Mouse (Mus musculus) CH12F3 (cell line): ENCODE data around the gene Hoxb4.

Experiments
- in situ Hi-C: fragments of 300-500 bp; cut with MboI; formaldehyde crosslinking; loops from 2 replicates; pipeline ENCODE4 v1.14.3; 2020; ENCODE audit warnings: low sequenced_read_pairs

Gene Hoxb4

GRCm38 (mm10) chr11:96346916-96347520 is 29.0 kb downstream of the Hoxb4 start:
- in situ Hi-C loops, result no loop called here

GRCm38 (mm10) chr11:96347717-96348116 is 29.6 kb downstream of the Hoxb4 start:
- in situ Hi-C loops, result no loop called here

GRCm38 (mm10) chr11:96348141-96348928 is 30.3 kb downstream of the Hoxb4 start:
- in situ Hi-C loops, result no loop called here

GRCm38 (mm10) chr11:96348988-96349387 is 30.9 kb downstream of the Hoxb4 start:
- in situ Hi-C loops, result no loop called here

- in situ Hi-C loops, result no loop called here
These were observed 31.6 kb downstream of the Hoxb4 start for GRCm38 (mm10) chr11:96349491-96350340.

- in situ Hi-C loops, result no loop called here
These were observed 32.2 kb downstream of the Hoxb4 start, which contains the start of gene Hoxb2 for GRCm38 (mm10) chr11:96350341-96350624. Gene Hoxb2 (plus strand): TSS chr11:96350525.

GRCm38 (mm10) chr11:96350791-96351190 is 32.7 kb downstream of the Hoxb4 start:
- in situ Hi-C loops, result no loop called here

- in situ Hi-C loops, result no loop called here
These were observed 33.2 kb downstream of the Hoxb4 start for GRCm38 (mm10) chr11:96351312-96351711.

- in situ Hi-C loops, result no loop called here
These were observed 33.8 kb downstream of the Hoxb4 start for GRCm38 (mm10) chr11:96351831-96352230.

GRCm38 (mm10) chr11:96352691-96353521 is 34.8 kb downstream of the Hoxb4 start:
- in situ Hi-C loops, result no loop called here

GRCm38 (mm10) chr11:96353522-96353841 is 35.4 kb downstream of the Hoxb4 start:
- in situ Hi-C loops, result no loop called here

- in situ Hi-C loops, result no loop called here
These were observed 35.9 kb downstream of the Hoxb4 start for GRCm38 (mm10) chr11:96353939-96354338.

GRCm38 (mm10) chr11:96354376-96354775 is 36.3 kb downstream of the Hoxb4 start:
- in situ Hi-C loops, result no loop called here

GRCm38 (mm10) chr11:96354801-96355311 is 36.8 kb downstream of the Hoxb4 start:
- in situ Hi-C loops, result no loop called here

- in situ Hi-C loops, result no loop called here
These were observed 45.7 kb downstream of the Hoxb4 start for GRCm38 (mm10) chr11:96363807-96364206.

- in situ Hi-C loops, result no loop called here
These were observed 47.5 kb downstream of the Hoxb4 start, which contains the start of gene Hoxb1 for GRCm38 (mm10) chr11:96365441-96366091. Gene Hoxb1 (plus strand): TSS chr11:96365752.

GRCm38 (mm10) chr11:96366092-96367041 is 48.3 kb downstream of the Hoxb4 start:
- in situ Hi-C loops, result no loop called here

GRCm38 (mm10) chr11:96367141-96367540 is 49.1 kb downstream of the Hoxb4 start:
- in situ Hi-C loops, result no loop called here

GRCm38 (mm10) chr11:96368686-96369085 is 50.6 kb downstream of the Hoxb4 start:
- in situ Hi-C loops, result no loop called here
